Mouse (Mus musculus): ENCODE data around the gene Rab3il1.

Gene Rab3il1

DNA sequence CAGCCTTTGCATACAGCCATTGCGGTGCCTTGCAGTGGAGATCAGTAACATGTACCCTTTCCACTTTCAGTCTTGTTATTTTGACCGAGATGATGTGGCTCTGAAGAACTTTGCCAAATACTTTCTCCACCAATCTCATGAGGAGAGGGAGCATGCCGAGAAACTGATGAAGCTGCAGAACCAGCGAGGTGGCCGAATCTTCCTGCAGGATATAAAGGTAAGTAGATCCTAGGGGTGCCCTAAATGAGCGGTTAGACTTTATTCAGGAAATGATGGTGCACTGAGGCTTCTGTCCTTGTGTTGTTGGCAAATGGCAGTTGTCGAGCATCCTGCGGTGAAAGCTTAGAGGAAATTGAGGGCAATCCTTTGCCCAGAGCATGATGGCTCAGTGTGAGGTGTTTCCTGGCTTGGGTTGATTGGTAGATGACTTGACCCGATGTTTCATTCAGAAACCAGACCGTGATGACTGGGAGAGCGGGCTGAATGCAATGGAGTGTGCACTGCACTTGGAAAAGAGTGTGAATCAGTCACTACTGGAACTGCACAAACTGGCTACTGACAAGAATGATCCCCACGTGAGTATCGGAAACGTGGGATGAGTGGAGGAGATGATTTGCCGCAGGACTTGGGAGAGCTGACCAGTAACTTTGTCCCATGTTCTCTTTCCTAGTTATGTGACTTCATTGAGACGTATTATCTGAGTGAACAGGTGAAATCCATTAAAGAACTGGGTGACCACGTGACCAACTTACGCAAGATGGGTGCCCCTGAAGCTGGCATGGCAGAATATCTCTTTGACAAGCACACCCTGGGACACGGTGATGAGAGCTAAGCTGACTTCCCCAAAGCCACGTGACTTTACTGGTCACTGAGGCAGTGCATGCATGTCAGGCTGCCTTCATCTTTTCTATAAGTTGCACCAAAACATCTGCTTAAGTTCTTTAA lies 17.1 kb upstream of the Rab3il1 start:
- no peak for DNase-seq

DNA sequence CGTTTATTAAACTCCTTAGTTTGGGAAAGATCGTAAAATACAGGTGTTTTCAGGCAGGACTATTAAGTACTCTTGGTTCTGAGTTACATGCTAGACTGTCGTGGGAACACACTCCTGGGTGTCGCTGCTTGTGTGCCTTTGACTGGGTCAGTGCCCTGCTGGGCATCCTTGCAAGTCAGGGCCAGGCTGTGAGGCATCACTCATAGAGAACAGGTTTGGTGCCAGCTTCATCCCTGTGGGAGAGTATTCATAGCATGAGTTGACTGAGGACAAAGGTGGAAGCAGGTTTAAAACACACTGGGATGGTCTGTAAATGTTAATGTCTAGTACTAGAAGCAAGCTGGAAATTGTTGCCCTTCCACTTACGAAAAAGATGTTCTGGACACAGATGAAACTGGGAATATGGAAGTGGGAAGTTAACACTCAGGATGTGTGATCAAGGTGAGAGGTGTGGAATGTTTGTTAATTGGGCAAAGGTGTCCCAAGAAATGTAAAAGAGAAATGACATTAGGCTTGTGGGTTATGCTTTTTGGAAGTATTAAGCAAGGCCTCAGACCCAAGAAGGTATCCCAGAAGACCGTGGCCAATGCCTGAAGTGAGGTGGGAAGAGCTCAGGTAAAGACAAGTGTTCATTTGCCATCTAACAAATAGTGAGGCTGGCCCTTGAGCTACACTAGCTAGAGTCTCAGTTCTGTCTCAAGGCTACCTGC lies 16.1 kb upstream of the Rab3il1 start:
- DNase-seq = no peak

DNA sequence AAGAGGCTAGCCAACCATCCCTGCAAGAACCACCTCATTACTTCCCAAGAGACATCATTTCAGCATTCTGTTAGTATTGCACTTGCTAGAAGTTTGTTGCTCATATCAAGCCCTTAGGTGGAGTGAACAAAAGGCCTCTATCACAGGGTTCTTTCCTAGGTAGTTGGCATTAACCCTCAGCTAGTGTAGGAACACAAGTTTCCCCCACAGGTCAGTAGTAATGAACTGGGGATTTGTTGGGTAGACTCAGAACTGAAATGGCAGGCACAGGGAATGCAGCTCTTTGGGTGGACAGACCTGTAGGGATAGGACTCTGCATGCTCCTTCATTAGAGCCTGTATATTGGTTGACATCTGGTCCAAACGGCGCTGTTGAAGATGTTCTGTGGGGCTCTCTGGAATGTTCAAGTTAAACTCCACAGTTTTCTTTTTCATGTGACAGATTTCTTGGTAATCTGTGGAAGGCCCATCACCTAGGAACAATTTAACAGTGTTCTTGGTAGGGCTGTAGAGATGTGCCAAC lies 15.5 kb upstream of the Rab3il1 start:
- DNase-seq = no peak

DNA sequence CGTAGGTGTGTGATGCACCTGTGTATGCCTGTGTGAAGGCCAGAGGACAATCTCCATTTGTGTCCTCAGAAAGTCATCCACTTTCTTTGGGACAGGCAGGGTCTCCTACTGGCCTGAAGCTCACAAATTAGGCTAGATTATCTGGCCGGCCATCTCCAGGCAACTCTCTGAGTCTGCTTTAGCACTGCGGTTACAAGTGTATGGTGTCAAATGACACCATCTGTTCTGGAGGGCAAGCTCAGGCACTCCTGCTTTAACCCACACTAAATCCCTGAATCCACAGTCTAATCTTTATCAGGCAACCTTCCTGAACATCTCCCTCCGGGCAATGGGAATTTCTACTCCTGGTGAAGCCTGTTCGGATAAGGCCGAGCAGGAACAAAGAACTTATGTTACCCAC lies 14.3 kb upstream of the Rab3il1 start:
- DNase-seq = no peak

DNA sequence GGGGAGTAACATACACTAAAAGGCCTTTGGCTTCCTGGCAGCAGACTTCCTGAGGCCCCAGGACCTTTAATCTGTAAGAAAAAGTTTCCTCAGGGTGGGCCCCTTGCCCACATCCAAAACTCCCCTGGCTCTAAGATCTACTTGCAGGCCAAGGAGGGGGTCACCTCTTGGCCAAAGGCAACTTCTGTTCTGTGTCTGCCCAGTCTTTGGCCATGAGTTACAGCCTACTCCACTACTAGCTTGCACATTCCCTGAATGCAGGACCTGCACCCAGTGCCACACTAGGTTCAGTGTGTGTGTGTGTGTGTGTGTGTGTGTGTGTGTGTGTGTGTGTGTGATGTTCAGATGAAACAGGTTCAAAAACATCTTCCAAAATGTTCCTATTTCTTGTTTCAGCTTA lies 13.9 kb upstream of the Rab3il1 start:
- no peak for DNase-seq

DNA sequence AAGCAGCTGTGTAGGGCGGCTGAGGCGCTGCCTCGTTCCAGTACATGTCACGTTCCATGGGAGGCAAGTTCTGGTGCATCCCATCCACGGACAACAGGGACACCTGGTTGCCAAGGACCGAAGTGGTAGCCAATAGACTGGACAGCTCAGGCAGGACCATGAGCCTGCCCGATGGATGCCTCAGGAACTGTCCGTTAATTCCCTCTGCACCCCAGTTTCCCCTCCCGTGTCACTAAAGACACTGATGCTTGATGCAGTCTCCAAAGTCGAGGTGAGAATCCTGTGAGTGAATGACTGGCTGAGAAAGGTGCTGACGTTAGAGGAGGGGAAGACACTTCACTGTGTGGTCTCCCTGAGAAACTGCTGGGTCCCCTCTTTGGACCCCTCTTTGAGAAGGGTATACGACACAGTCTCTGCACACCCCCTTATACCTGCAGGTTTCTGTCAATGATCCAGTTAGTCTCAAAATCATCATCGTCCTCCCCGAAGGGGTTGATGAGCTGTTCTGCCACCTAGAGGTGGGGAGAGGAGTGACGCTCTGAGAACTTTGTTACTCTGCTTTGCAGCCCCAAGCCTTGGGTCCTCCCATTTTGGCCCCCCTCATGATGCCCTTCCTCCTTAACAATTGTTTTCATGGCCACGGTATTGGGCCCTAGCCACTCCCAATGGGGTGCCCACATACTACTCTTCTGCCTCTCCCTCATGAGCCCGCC lies 12.1 kb upstream of the Rab3il1 start:
- peak; percentile 62 for DNase-seq

DNA sequence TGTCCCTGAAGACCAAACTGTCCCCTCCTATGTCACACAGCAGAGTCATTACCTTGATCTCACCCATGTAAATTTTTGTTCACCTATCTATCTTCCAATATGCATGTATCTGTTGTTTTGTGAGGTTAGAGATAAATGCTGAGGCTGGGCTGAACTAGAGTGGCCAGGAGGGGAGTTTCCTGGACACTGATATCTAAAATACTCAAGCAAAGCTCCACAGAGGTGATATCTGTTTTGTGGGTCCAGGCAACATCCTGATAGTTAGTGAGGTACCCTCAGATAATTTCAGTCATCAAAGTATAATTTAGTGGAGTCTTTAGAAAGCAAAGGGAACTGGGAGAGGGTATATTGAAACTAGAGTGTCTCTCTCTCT lies 11.6 kb upstream of the Rab3il1 start:
- DNase-seq = no peak

DNA sequence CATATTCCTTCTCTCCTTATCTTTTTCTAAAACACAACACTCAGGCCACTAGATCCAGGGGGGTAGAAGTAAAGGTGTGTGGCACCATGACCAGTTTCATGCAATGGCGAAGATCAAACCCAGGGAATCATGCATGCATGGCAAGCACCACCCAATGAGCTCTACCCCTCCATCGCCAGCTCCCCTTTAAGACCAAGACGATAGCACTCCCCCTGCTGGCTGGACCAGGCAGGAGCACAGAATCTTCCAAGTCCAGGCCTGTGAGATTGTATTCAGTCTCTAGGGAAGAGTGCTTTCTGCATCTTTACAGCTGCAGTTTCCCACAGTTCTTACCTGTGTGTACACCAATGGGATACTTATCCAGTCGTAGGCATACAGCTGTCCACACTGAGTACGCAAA lies 10.2 kb upstream of the Rab3il1 start:
- DNase-seq = peak; percentile 92

DNA sequence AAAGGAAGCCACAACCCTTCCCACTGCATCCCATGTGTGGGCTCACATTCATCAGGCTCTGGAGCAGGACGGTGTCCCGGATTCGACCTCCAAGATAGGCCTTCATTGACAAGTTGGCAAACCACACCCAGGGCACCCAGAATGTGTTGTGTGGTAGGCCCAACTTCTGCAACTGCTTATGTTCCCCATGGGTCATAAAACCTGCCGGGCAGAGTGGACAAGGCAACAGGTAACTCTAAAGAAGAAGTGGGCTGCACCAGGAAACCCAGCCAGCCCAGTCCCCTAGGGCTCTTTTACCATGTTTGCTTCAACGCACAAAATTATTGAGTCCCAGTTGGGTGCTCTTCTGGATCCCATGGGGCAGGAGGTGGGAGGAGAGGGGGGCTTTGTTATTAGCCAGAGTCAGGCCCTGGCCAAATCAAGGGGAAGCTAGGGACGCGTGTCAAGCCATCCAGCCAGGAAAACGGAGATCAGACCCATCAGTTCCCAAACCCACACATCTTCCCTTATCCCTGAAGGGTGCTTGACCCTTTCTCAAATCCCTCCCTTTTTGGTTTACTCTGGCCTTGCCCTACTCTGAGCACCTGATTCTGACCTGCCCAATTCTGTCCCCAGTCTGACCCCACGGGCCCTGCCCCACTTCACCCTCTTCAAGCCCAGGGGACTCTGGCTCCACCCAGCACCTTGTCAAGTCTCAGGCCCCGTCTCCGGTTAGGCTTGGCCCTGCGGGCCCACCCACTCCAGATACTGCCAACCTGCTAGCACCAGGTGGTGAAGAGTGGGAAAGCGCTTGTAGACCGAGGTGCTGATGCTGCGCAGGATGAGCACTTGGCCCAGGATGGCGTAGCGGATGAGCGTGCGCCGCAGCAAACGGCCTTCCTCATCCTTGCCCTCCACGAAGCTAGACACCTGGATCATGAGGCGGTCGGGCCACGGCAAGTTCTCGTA lies 9.2 kb upstream of the Rab3il1 start:
- peak; percentile 37 for DNase-seq

DNA sequence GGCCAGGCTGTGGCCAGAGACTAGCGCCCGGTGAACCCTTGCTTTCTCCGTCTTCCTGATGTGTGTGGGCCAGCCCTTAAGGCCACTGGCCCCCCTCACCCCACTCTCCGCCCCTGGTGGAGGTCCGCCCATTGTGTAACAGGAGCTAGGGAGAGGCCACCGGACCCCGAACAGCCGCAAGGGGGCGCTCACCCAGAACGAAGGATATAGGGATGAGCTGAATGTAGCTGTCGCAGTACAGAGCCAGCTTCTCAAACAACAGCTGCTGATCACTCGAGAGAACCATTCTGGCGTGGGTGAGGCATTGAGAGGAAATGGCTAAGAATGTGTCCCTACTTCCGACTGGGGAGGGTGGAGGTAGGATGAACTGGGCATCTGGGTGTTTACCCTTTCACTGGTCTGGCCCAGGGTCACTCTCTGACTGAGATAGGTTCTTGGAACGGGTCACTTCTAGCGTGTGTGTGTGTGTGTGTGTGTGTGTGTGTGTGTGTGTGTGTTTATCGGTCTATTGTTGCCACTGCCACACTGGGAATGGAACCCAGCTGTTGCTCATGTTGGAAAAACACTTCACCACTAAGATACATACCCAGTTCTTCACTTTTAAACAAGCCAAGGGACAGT lies 8.3 kb upstream of the Rab3il1 start:
- peak; percentile 97 for DNase-seq

DNA sequence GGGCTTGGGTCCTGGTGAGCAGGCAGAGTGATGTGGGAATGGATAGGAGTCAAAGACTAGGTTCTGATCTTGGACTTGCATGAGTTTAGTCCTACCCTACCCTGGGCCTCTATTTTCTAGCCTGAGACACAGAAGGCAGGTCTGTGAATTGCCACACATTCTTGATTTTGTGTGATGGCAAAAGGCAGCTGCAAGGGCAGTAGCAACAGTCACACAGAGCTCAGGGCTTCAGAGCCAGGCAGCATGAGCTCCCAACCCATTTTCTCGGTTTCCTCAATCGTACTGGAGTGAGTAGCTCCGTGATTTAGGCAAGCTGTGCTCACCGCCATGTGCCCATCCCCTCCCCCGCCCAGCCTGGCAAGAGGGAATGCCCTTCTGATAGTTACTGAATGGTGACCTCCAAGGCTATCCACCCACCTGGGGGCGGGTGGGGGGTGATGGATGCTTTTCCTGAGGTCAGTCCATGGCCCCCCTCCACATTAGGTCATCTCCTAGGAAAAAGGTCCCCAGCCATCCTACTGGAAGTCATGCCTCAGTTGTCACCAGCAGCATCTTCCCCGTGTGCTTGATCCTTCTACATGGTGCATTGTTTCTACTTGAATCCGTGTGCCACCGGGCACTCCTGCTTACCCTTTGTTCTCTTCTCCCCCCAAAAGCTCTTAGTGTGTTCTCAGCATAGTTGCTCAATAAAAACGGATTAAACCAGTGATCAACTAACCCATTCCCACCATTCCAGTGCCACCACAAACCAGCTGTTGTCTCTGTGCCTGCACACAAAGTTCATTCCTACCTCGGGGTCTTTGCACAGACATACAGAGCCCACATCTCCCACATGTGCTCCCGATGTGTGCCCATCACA lies 4.0 kb upstream of the Rab3il1 start:
- no peak for DNase-seq

DNA sequence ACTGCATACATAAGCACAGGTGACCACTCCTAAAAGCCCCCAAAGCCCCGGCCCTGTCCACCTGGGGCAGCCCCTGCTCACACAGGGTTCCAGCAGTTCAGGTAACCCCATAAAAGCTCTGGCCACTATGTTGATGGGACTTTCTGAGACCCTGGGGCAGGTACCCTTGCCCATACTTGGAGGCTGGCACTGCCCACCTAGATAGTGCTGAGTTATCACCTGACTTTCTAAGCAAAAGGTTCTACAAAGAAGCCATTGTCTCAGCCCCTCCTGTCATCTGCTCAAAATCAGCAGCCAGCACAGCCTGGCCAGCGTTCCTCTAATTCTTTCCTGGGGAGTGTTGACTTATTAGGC lies 3.4 kb upstream of the Rab3il1 start:
- DNase-seq = no peak

DNA sequence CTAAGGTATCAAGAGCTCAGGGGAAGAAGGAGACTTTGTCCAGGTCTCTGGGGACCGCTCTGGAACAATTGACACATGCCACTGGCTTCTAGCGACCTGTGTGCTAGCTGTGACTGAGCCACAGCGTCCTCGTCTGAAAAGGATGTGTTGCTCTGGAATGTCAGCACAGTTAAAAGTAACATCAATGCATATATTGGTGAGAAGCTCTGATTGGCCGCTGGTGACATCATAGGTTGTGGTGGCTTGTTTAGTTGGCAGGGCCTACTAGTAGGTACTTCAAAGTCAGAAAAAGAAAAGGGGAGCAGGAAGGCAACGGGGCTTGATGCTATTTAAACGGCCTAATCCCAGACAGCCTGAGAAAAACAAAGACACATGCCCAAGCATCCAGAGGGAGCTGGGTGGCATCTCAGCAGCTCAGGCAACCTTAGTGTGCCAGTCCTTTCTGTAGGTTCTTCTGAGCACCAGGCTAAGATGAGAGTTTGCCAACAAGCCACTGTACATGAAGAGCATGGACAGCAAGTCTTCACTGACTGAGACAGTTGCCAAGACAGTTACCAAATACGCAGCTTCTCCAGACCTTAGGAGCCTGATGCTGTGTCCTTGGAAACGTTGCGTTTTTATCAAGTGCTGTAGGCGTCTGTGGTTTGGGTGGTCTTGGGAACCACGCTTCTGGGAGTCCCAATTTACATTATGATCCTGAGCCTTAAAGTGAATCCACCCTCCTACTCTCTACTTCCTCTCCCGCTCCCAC lies 2.6 kb upstream of the Rab3il1 start:
- no peak for DNase-seq

DNA sequence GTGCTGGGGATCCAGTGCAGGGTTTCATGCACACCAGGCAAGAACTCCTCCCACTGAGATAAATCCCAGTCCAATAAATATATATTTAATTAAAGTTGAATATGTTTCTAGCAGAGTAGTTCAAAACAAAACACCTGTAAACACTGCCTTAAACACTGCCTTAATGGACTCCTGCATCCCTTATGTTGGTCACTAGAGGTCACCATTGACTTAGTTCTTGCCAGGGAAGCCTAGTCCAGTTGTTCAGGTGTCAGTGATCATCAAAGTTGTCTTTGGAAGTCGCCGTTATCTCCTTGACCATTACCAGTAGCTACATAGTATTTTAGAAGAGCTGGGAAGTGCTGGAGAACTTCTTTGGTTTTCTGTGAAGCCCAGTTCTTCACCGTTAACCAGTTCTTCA lies 1.1 kb upstream of the Rab3il1 start:
- peak; percentile 65 for DNase-seq

DNA sequence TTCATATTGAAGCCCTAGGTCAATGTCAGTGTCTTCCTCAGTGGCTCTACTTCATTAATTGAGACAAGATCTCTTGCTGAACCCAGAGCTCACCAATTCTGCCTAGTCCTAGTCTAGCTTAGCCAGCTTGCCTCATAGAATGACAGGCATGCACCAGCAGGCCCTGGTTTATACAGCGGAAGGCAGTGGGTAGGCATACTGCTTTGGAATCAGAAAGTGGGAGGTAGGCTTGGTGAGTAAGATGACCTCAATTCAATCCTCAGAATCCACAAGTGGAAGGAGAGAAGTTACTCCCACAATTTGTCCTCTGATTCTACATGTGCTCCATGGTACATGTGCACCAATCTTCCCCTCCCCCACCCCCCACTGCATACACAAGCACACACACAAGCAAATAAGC lies 2.2 kb downstream of the Rab3il1 start:
- no peak for DNase-seq

DNA sequence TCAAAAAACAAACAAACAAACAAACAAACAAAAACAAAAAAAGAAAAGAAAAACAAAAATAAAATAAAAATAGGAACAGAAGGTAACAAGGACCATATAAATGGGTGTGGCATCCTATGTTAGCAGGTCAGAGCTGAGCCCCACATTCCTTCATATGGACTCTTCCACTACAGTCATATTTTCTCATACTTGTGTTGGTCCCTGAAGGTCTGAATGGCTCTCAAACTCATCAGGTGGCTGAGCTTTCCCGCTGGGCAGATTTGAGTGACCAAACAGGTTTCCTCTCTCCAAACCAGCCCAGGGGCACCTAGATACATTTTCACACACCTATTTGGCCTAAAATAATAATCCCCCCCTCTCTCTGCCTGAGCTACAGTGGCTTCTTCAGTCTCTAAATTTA lies 9.9 kb downstream of the Rab3il1 start:
- no peak for DNase-seq

DNA sequence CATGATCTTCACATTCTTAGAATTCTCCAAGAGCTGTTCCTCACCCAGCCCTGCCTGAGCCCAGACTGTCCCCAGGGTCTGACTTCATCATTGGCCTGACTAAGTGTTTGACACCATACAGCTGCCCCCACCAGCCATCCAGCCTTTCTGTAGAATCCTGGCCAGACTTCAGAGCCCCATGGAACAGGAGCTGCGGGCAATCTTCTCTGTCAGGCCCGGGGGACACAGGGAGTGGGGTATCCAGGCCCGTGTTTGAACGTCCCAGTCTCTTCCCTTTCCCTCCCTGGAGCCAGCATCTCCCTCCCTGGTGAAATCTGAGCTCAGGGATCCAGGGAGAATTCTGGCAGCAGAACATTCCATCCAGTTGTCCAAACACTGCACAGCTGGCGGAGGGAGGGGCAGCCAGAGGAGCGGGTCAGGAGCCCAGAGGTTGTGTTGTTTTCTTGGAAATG lies 11.4 kb downstream of the Rab3il1 start:
- peak; percentile 83 for DNase-seq

DNA sequence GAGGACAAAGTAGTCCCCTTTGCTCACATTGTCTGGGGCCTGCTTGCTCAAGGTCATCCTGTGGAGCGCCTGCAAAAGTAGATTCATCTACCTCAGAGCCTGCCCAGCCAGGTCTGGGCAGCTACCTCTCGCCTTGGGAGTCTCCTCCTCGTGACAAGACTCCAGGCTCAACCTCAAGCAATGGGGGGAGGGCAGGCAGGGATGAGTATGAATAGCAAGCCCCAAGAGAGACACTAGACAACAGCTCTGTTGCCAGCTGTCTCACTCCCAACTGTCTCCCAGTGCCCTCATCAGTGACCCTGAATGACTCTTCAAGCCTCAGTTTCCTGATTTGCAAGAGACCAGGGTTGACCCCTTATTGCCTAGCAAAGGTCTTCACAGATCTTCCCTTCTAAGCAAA lies 11.9 kb downstream of the Rab3il1 start:
- DNase-seq = no peak

DNA sequence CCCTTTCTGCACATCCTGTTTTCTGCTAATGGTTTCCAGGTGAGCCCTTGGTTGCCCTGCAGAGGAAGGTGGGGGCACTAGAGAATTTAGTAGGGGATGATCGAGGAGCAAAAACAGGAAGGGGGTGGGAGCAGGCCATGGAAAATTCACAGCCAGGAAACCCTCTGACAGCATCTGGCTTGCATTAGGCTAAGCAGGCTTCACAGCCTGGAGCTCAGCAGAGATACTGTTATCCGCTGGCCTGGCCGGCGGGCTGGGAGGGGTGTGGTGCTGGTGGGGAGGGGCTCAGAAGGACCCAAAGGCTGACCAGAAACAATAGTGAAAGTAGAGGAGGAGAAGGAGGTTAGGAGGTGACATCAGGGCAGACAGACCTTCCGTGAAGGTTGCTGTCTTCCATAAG lies 12.4 kb downstream of the Rab3il1 start:
- DNase-seq = no peak

DNA sequence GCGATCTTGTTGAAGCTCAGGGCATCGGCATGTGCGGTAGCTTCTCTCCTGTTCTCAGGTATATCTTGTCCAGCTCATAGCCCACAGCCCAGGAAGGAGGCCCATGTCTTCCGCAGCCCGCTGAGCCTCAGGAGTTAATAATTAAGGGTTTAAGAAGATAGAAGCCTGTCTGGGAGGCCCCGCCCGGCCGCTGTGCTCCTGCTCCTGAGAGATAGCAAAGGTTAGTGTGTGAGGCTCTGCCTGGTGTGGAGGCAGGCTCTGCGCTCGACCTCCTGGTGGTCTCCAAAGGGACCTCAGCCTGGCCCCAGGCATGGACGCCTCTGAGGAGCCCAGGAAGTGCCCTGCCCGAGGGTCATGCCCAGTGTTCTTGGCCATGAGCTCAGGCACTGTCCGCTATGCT lies 13.4 kb downstream of the Rab3il1 start:
- no peak for DNase-seq

Data from lung, postnatal 10 days (tissue).